Mouse (Mus musculus) gastrocnemius, postnatal 10 days (tissue): ENCODE data around the gene Noct. TPM values are rescaled to one million over a fixed set of nuclear protein-coding genes. Genes with fewer than 3 reads are reported as not detected.

Experiments used
- DNase-seq: peaks from one replicate; pipeline ENCODE4 v3.0.0; 2021; ENCODE audit warnings: mixed read lengths
- microRNA-seq, 2 experiments: library from miRNA; unstranded; fragments of <30 nt; microRNA quantifications; one replicate each; pipeline ENCODE4 v1.2.0; 2021
- total RNA-seq, 2 experiments: library from RNA; stranded (reverse); gene quantifications; 2 replicates each; pipeline ENCODE4 v1.2.3; 2021

The Noct gene
- total RNA-seq, 2 experiments from 2014 or later = 11.0 to 14.3 TPM

GRCm38 (mm10) chr3:51276421-51277111 is 52.3 kb downstream of the Noct start:
- DNase-seq = peak; percentile 63

GRCm38 (mm10) chr3:51277201-51278150 is 53.2 kb downstream of the Noct start:
- DNase-seq = peak; percentile 86

- no peak for DNase-seq
Measured at GRCm38 (mm10) chr3:51278433-51278832, 54.2 kb downstream of the Noct start.

GRCm38 (mm10) chr3:51281727-51282126 is 57.5 kb downstream of the Noct start:
- DNase-seq = no peak

GRCm38 (mm10) chr3:51284375-51284774 is 60.1 kb downstream of the Noct start:
- DNase-seq = no peak

GRCm38 (mm10) chr3:51288880-51289821 is 64.9 kb downstream of the Noct start:
- DNase-seq = peak; percentile 80

GRCm38 (mm10) chr3:51294251-51294650 is 70.0 kb downstream of the Noct start:
- DNase-seq = no peak

GRCm38 (mm10) chr3:51295225-51295624 is 71.0 kb downstream of the Noct start:
- DNase-seq = no peak

GRCm38 (mm10) chr3:51296790-51297189 is 72.5 kb downstream of the Noct start:
- no peak for DNase-seq

Small RNA genes lying within 50 kb of the gene (microRNA-seq; reads per million reads assigned to microRNA genes)
- 0 reads per million in 2 experiments for gene Gm24282

Other genes starting within 250 kb of the Noct start
- 10 to 100 TPM; 50.9 to 58.2 TPM for gene Elf2, start 116.2 kb downstream of the Noct start, total RNA-seq
- under 1 TPM; 0.43 to 0.63 TPM for gene Mgarp, start 172.3 kb downstream of the Noct start, total RNA-seq
- gene Ndufc1, start 184.5 kb downstream of the Noct start, total RNA-seq = 100 to 1,000 TPM; 828 to 975 TPM
- 10 to 100 TPM; 48.1 to 52.6 TPM for gene Naa15, start 190.7 kb downstream of the Noct start, total RNA-seq